Mouse (Mus musculus) spleen, adult 12 weeks (tissue): Measurements from ENCODE around the gene Lrch1.

Experiments
- DNase-seq: peaks from one replicate; pipeline ENCODE4 v3.0.0; 2022; ENCODE audit warnings: low spot score

The Lrch1 gene

DNA sequence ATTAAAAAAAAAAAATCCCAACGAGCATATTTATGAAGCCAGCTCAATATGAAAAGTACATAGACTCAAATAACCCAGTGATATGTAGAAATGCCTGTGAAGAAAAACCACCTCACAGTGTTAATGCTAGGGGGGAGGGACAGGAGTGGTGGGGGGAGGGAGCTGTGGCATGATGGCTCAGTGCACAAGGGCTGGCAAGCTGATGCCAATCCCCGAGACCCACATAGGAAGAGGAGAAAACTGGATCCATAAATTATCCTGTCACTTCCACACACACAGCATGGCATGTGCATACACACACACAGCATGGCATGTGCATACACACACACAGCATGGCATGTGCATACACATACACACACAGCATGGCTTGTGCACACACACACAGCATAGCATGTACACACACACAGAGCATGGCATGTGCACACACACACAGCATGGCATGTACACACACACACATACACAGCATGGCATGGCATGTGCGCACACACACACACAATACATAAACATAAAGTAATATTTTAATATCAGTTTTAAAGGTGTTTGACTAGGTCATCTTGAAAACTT, 54.5 kb downstream of the Lrch1 start:
- DNase-seq = no peak

DNA sequence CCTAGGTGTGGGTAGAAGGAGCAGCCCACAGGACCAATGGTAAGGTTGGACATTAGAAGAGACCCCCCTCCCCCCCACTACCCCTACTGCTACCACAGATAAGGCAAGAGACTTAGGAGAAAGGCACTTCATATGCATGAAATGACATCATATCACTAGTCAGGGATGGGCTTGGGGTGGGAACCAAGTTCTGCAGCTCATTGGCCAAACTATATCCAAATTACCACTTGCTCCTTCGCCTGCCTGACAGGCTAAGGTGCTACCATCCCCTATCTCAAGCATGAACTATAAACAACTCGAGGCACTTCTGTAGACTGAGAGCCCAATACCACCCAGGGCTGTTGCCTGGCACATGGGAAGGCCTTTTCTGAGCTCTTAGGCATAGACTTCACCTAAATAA, 58.4 kb downstream of the Lrch1 start:
- no peak for DNase-seq

DNA sequence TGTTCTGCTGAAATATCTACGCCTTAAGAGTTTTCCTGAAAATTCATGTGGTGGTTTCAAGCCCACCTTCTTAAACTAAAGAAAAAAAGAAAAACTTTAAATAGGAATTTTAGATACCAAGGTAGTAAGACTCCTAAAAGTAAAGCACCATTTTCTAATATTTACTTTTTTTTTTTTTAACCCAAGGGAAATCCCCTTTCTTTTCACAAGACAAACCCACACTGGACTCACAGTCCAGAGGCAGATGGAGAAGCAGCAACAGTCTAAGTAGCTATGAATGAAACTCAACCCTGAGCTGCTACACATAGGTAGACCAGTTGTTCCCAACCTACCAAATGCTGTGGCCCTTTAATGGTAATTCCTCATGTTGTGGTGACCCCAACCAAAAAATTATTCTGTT, 59.6 kb downstream of the Lrch1 start:
- DNase-seq = no peak

DNA sequence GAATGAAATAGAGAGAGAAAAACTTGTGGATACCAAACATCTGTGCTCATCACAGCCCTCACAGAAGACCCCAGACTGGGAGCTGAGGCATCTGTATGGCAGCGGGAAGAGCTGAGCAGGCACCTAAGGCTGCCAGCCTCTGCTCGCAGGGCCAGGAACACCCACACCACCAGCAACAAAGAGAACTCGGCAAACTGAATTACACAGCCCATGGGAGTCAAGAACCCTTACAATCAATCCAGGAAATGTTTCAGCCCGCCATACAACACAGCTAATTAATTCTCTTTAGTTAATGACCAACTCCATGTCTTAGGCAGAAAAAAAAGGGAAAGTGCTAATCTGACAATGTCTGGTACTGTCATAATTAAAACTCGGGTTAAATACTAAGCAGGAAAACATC, 61.2 kb downstream of the Lrch1 start:
- DNase-seq = no peak

DNA sequence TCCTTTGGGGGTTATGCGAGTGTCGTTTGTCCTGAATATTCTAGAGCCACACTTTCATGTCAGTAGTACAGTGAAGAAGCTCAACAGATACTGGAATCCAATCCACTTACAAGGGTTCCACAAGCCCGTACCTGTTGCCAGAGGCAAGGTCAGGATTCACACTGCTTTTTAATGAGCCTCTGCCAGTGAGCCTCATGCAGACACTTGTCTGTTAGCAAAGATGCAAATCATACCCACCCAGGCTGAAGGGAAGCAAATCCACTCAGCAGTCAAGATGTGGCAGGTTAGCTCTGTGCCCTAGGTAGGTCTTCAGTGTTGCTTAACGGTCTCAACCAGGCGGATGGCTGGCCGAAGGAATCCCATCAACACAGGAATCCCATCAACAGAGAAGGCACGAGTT, 62.8 kb downstream of the Lrch1 start:
- no peak for DNase-seq

DNA sequence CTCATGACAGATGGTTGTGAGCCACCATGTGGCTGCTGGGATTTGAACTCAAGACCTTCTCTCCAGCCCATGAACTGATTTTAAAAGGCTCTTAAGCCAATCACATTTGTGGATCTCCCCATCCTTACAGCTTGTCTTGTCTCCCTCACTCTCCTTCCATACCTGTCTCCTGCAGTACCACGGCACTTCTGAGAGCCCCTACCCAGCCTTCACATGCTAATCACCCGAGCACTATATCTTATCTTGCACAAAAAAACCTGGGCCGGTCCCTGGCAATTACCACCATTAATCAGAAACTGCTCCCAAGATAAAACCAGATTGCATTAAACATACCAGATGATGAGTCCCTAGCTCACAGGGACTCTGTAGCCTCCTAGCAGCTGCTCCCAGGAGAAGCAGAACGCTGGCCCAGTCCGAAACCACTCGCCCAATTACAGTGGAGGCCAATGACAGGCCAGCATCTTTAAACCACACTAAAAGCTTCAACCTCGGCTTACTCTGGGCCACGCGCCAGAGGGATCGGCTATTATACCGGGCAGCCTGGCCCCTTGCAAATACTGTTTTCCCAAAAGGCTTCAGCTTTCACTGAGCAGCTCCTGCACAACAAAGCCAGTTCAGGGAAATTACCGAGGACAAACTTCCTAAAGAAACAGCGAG, 63.5 kb downstream of the Lrch1 start:
- no peak for DNase-seq

DNA sequence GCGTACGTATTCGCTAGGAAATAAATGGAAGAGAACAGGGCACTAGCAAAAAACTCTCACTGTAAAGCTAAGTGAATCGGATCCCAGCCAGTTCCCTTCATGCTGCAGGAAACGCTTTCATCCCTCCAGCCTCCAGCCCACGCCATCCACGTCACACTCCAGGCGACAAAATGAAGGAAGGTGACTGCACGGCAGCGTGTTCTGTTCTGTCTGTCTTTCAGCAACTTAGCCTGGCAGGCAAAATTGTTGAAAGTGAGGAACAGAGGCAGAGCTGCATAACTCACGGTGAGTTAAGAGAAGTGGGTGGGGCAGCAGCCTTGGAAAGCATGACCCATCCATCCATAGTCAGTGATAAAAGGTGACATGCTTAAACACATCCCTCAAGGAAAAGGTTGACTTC, 64.5 kb downstream of the Lrch1 start:
- DNase-seq = no peak

DNA sequence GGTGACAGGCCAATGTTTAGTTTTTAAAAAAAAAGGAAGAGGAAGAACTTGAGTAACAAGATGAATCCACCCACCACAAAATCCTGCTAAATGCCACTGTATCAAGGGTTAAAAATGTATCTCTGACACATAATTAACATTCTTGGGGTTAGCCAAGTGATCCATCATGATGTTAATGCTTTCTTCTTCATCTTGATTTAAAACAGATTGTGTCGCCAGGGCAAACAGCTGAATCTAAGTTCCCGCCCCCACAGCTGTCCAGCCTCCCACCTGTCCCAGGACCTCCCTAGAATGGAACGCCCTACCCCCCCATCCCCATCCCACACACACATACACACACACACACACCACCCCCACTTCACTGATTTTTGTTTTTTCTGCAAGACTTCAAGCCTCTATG, 64.9 kb downstream of the Lrch1 start:
- DNase-seq = no peak

DNA sequence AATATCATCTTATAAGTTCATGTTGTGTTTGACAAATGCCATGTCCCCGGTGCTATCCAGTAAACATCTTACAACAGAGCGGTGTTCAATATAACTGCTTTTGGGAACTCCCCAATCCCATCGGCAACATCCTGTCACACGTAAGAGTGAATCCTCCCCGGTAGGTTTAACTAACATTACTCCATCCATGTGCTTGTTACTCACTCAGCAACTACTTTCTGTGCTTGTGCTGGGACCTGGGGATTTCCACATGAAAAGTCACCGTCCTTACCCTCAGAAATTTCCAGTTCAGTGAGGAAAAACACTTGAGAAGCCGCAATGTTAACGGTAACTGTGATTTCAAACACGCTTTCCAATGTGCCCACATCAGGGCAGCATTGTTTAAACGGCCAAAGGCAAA, 66.8 kb downstream of the Lrch1 start:
- no peak for DNase-seq

DNA sequence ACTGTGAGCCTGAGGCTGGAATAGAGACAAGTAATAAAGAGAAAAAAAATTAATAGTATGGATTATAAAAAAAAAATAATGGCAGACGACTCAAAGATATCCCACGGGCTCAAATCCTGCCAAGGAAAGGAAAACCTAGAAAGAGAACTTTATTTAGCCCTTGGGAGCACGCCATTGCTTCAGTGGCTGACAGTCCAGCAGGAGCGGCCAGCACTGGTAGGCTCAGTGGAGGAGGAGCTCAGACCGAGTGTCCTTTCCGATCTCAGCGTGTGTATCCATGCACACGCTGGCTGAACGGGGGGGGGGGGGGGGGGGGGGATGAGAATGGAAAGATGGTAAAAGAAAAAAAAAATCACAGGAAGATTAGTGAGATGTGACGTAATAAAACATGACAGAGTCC, 68.2 kb downstream of the Lrch1 start:
- DNase-seq = no peak

DNA sequence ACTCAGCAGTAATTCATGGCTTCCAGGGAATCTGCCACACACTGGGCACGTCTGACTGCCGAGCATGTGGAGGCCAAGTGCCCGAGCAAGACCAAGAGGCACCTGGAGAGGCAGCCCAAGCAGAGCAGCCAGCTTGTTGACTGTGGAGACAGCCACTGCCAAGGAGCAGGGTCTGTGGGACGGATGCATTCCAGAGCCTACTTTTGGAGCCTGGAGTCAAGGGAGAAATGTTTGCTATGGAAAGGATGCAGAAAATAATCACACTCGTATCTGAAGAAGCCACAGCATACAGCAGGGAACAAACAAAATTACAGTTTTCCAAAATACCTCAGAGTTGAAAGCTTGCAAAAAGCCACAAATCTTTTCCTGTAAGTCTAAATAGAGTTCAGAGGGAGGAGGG, 70.4 kb downstream of the Lrch1 start:
- no peak for DNase-seq

DNA sequence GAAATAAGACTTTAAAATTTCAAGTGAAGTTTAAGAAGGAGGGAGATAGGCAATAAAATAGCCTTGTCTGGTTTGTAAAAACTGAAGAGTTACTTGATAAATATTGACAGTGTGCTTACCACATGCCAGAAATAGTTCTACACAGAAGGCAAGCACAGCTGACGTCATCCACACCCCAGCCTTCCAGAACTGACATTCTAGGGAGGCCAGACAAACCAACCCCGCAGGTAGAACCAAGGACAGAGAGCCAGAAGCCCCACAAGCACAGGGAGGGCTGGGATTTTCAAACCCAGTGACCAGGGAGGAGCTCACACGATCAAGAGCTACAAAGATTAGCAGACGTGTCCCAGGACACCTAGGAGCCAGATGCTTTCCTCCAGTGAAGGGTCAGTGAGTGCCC, 76.5 kb downstream of the Lrch1 start:
- no peak for DNase-seq

DNA sequence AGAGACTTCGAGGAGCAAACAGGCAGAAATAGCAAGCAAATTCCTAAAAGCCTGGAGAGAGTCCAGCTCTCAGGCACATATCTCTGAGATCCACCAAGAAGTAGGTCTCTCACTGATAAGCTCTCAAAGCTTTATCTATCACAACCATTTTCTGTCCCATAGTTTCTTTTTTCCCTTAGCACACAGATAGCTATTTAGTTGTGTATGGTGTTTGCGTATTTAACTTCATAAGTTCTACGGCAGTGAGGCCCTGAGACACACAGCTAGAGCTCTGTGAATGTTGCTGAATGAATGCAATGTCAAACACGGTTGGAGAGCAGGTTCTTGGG, 78.8 kb downstream of the Lrch1 start:
- no peak for DNase-seq

DNA sequence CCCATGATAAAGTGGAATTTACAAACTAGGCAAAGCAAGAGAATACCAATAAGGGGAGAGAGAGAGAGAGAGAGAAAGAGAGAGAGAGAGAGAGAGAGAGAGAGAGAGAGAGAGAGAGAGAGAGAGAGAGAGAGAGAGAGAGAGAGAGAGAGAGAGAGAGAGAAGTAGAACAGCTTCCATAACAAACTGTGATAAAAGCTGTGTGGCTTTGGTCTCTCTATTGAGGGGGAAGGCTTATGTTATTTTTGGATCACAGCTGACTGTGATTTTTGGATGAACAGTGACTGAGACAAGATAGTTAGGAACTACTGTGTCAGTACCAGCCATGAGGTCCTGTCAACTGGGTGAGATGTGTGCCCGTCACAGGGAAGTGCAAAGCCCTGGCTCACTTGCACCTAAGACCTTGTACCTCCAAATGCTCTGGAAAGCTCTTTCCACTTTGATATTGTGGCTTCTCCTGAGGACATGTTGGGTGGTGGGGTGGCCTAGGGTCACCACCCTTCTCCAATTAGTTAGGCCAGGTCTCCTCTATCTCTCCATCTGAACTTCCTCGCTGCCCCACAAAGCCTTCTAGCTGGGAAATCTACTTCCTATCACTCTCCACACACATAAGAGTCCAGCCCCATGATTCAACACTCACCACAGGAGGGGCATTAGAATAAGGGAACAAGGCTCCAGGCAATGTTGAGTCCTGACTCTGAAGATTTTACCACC, 79.3 kb downstream of the Lrch1 start:
- DNase-seq = no peak

DNA sequence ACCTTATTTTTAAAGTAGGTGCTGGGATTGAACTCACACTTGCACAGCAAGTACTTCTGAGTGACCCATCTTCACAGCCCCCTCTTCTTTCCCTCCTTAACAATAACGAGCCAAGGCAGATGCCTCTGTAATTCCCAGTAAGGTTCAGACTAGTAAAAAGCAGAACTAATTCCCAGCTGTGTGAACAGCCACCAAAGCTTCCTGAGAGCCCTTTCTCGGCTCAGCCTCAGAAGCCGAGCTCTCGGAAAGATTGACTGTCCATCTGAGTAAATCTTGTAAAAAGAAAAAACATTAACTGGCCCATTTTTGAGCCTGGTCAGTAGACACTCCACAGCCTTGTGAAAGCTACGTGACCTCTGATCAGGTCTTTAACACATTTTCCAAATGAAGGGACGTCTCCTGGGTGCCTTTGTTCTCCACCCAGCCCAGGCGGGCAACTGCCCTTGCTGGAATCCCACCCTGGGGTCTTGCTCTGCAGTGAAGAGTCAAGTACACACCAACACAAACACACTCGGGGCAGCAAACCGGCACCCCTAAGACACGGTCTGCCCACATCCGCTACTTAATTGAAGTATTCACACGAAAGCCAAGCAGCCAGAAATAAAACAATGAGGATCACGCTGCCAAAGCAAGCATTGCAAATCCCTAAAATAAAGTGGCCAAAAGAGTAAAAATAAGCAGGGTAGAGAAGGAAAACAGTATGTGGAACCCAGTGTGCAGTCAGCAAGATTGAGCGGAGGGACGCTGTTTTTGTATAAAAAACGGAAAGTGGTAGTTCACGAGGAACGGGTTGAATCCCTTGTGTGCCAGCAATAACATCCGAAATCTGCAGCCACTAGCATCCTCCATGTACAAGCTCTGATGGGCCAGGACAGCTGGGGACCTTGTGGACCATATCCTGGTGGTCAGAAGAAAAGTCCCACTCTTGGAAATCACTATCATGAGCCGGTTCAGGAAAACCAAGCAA, 80.3 kb downstream of the Lrch1 start:
- DNase-seq = no peak

DNA sequence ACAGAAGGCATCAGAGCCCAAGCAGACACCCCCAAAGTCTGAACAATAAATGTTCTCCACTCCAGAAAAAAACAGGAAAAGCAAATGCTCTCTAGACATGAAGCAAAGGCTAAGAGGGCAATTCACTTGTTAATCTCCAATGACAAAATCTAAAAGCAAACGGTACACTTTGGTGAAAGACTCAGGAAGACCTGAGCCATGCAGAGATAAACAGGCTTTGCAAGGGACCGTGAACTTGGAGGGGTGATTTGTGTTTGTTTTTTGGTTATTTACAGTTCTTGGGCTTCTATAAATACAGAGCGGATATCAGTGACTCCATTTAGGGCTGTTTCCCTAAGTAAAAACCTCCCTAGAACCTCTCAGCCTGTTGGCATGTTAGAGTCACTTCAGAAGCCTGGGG, 81.9 kb downstream of the Lrch1 start:
- no peak for DNase-seq

DNA sequence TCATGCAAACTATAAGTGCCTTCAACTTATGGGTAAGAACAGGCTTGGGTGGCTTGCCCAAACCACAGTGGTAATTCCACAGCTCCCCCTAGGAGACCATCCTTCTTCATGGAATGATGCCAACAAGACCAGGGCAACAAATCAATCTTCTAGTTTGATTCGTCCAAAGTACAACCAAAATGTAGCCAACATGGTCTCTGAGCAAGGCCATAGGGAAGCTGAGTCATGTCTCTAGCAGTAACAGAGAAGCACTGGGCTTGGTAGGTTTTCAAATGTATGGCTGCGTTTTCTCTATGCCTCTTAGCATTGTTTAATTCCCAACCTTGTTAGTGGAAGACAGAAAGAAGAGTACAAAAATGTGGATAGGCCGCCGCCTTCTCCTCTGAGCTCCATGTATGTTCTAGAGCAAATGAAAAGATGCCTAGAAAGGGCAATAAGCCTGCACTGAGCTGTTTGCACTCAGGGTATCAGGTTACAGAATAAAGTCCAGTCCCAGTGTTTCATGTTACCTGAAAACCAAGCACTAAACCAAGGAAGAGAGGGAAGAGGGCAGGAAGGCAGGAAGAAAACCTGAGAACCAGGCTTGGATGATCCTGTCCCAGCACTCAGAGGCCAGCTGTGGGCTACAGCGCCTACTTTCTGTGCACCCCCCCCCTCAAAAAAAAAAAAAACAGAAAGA, 82.7 kb downstream of the Lrch1 start:
- DNase-seq = no peak

DNA sequence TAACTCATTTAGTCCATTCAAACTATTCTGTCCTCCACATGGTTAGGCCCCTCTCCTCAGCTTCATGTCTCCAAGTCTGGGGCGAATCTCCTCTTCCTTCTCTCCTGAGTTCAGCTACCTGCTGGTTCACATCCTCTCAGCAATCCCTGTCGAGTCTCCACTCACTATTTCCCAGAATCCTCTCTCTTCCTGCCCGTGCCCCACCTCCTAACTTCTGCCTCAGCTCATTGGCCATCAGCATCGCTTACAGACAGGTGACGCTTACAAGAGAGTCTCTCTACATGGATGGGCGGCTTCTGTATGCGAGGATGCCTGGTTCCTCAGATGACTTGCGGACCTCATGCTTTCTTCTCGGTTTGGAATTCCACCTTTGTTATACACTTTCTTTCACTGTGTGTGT, 86.2 kb downstream of the Lrch1 start:
- DNase-seq = no peak

DNA sequence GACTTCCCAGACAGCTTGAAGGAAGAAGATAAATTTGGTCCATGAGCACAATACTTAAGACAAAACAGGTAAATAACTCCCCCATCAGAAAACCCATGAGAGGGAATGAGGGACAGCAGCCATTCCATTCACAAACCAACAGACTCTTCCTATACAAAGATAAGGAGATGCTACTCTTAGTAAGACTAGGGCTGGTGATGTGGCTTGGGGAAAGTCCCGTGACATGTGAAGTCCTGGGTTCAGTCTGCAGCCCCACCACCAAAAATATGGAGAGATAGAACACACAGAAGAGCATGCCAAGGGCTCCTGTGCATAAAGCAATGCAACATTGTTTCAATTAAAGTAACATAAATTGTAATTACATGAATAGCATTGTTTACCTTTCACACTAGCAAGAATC, 88.5 kb downstream of the Lrch1 start:
- no peak for DNase-seq

DNA sequence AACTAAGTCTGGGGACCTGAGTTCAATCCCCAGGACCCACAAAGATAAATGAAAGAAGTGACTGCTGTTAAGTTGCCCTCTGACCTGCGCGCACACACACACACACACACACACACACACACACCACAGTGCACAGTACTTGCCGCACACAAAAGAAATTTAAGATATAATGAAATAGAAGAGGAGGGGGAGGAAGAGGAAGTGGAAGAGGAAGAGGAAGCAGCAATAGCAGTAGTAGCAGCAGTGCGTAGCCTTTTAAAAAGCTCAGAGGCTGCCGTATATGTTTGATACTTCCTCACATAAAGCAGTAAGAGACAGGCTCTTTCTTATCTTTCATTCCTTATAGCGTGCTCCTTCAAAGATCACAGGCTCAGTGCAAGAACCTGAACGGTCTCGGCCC, 92.2 kb downstream of the Lrch1 start:
- no peak for DNase-seq

DNA sequence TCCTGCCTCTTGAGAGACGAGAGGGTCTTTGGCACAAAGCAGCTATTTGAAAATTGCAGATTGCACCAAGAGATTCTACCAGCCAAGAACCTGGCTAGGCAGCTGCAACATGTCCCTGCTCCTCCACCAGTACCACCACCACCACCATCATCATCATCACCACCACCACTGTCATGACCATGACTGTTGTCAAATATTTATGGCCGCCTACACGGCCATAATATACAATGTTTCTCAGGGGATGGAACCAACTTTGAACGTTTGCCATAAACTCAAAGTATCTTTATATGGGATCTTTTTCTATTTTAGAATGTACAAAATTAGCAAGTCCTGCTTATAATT, 93.9 kb downstream of the Lrch1 start:
- DNase-seq = no peak

DNA sequence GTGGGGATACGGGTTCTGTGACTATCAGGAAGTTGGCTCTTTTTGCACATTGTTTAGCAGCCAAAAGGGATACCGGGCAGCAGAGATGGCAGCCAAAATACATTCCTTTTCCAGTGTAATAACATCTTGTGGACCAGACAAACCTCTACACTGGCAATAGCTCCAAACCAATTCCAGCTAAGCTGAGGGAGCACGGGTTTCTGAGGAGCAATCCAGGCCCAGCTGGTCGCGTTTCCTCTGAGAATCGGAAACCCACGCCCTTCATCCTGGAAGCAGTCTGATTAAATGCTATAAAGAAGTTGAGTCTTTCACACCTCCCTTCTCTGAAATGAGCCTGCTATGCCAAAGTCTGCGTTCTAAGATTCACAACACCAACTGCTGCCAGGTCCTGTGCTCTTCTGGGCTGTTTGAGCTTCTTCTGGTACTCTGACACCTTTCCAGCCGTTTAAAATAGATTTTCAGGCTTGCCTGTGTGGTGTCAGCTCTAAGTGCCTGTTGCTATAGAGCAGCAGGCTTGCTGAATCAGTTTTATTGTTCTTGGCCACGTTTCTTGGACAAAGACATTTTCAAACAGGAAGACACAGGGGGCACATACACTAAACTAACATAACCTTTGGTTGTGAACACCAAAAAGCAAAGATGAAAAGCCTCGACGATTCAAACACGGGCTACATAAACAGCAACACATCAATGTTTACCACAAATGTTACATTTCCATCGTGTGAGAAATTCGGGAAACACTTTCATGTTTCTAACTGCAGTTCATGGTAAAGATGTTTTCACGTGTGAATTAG, 94.5 kb downstream of the Lrch1 start:
- no peak for DNase-seq
